Mouse (Mus musculus) intestine, embryonic 16.5 days (tissue): Measurements from ENCODE around the gene Bod1l. TPM values are rescaled to one million over a fixed set of nuclear protein-coding genes. Genes with fewer than 3 reads are reported as not detected.

Experiments
- ATAC-seq: fragments of 200-750 bp; cut with Nextera tagmentation; 2 replicates; pipeline ENCODE4 v1.8.0; 2017; ENCODE audit warnings: moderate TSS enrichment, moderate library complexity
- H3K27ac ChIP-seq: fragments of 300-500 bp; sonication (generic); 2 replicates; pipeline ENCODE4 v1.5.1; 2014; ENCODE audit warnings: mild to moderate bottlenecking, low read length
- H3K27me3 ChIP-seq: fragments of 300-500 bp; sonication (generic); replicated peaks from 2 replicates; pipeline ENCODE4 v1.6.1; 2014; ENCODE audit warnings: low read length, control low read depth, mixed read lengths; ENCODE audit not compliant: control insufficient read depth, insufficient read depth
- H3K36me3 ChIP-seq: fragments of 300-500 bp; sonication (generic); 2 replicates; pipeline ENCODE4 v1.6.1; 2014; ENCODE audit warnings: low read length, control low read depth; ENCODE audit not compliant: control insufficient read depth, insufficient read depth
- H3K4me1 ChIP-seq: fragments of 300-500 bp; sonication (generic); 2 replicates; pipeline ENCODE4 v1.6.1; 2014; ENCODE audit warnings: low read length, control low read depth, mixed read lengths; ENCODE audit not compliant: control insufficient read depth, insufficient read depth
- H3K4me2 ChIP-seq: fragments of 300-500 bp; sonication (generic); 2 replicates; pipeline ENCODE4 v1.6.1; 2014; ENCODE audit warnings: low read depth, low read length, control low read depth
- H3K4me3 ChIP-seq: fragments of 300-500 bp; sonication (generic); 2 replicates; pipeline ENCODE4 v1.5.1; 2014; ENCODE audit warnings: mild to moderate bottlenecking, low read length
- H3K9ac ChIP-seq: fragments of 300-500 bp; sonication (generic); 2 replicates; pipeline ENCODE4 v1.6.1; 2014; ENCODE audit warnings: low read depth, low read length
- H3K9me3 ChIP-seq: fragments of 300-500 bp; sonication (generic); 2 replicates; pipeline ENCODE4 v1.6.1; 2016; ENCODE audit warnings: low read length, control low read depth; ENCODE audit not compliant: control insufficient read depth
- WGBS: fragments of 180-500 bp; shearing (Covaris S2); extraction: QIAGEN DNeasy Blood & Tissue Kit; methylation state at CpG from one replicate; pipeline ENCODE4 v1.1.7; 2014; 5-methylcytosine and 5-hydroxymethylcytosine counted together
- polyA plus RNA-seq: library from polyadenylated mRNA; unstranded; fragments of >200 nt; fragmentation: Nextera tagmentation; extraction: Ambion mirVana; gene quantifications from 2 replicates; pipeline ENCODE4 v1.2.1, GENCODE M21; 2015

The Bod1l gene
- polyA plus RNA-seq, 1 experiment from 2014 or later = 8.3 TPM

DNA sequence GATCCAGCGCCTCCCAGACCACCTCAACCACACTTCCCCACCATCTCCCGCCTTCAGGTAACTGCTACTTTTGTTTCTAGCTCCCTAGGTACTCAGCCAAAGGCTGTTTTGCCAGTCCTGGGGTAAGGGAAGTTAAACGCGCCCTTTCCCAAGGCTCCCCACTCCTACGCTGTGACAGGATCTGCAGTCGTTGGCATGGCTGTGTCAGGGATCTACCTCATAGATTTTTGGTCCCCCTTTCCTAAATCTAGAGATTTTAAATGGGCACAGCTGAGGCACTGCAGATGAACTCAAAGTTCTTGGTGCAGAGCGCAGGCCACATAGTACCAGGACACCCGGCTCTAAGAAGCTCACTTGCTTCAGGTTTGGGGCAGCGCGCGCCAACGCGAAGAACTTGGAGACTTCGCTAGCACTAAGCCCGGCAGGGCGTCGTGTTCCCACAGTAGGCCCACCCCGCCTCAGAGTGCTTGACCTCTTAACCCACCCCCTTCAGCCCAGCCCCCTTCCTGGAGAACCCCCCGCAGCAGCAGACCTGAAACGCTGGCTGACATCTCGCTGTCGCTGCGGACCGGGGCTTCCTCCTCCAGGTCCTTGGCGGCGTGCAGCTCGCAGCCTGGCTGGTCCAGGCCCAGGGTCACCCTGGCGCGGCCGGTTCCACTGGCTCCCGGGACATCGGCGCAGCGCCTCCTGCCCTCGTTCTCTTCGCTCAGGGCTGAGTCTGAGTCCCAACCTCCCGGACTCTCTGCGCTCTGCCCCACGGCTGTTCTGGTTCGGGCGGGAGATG lies 81.0 kb downstream of the Bod1l start:
- H3K4me3 ChIP-seq = peak overlapping the region; percentile 55
- peaks cover 68% of the 10 kb centered on the region for H3K27me3 ChIP-seq
- peaks cover 13% of the 10 kb centered on the region; the same call in 1 of the 2 replicates for H3K4me1 ChIP-seq
- no peaks in the 10 kb centered on the region for H3K36me3 ChIP-seq
- H3K4me2 ChIP-seq = peak overlapping the region; percentile 71
- no peaks in the 10 kb centered on the region for H3K9me3 ChIP-seq
- H3K9ac ChIP-seq = peak overlapping the region; percentile 68
- WGBS = 3% methylated on average over 41 of the region's 41 CpGs
- ATAC-seq = peak; percentile 36
- peak overlapping the region; percentile 61 for H3K27ac ChIP-seq

DNA sequence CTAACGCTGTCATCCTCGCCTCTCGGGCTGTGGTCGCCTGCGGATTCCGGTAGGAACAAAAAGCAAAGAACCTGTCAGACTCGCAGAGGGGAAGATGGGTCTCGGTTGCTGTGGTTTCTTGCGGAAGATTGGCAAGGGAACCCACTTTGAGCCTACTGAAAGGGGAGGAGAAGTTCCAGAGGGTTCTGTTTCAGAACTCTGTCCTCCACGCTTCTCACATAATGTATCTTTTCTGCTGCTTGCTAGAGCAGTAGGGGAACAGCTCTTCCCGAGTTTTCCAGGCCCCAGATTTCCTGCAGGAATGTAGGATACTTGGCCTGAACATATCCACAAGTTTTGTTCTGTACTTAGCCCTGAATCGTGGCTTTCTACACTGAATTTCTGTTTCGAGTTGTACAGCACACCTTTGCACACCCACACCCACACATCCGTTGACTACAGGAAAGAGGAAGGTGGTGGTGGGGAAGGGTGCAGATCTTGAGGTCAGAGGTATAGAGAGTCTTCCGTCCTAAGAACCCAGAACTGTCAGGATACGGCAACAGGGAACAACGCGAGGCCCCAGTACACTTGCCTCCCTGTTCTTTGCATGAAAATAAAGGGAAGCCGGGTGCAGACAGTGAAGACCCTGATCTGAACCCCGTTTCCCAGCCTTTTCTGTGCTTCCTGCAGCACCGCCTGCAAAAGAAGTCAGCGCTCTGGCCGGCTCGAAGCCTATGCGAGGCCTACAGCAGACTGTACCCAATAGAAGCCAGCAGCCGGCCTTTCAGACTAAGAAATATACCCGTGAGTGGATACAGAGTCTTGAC lies 81.8 kb downstream of the Bod1l start:
- Histone ChIP-seq H3K36me3 (no peaks in the 10 kb centered on the region), H3K9ac (peak overlapping the region; percentile 68), H3K27me3 (peaks cover 75% of the 10 kb centered on the region), H3K9me3 (no peaks in the 10 kb centered on the region), H3K4me3 (peak overlapping the region; percentile 55), H3K27ac (no peak overlapping the region), H3K4me1 (peaks cover 13% of the 10 kb centered on the region; the same call in 1 of the 2 replicates), H3K4me2 (peak overlapping the region; percentile 71)
- ATAC-seq = no peak
- WGBS = 11% methylated on average over 27 of the region's 27 CpGs

DNA sequence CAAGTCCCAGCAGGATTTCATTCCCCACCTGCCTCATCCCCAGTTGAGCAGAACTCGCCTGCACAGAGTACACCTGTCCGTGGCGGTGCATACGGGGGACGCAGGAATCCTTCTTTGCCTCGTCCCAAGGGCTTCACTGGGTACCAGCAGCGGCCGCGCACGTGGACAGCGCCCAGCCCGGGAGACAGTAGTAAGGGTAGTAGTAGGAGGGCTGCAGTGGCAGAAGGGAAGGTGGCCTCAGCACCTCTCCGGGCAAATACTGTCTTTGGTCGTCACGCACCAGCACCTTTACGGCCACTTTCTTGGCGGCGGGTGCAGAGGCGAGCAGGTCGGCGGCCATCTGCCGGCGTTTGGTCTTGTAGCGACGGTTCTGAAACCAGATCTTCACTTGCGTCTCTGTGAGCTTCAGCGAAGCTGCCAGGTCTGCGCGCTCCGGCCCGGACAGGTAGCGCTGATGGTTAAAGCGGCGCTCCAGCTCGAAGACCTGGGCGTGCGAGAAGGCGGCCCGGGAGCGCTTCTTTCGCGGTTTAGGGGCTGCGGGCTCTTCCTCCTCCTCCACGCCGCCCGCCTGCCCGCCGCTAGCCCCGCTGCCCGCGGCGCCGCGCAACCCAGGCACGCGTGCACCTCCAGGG lies 82.5 kb downstream of the Bod1l start:
- Histone ChIP-seq H3K27ac (no peak overlapping the region), H3K4me2 (peak overlapping the region; percentile 71), H3K36me3 (no peaks in the 10 kb centered on the region), H3K27me3 (peaks cover 74% of the 10 kb centered on the region), H3K9ac (peak overlapping the region; percentile 68), H3K4me1 (peaks cover 13% of the 10 kb centered on the region; the same call in 1 of the 2 replicates), H3K9me3 (no peaks in the 10 kb centered on the region), H3K4me3 (peak overlapping the region; percentile 55)
- 5% methylated on average over 56 of the region's 56 CpGs for WGBS
- ATAC-seq = no peak

DNA sequence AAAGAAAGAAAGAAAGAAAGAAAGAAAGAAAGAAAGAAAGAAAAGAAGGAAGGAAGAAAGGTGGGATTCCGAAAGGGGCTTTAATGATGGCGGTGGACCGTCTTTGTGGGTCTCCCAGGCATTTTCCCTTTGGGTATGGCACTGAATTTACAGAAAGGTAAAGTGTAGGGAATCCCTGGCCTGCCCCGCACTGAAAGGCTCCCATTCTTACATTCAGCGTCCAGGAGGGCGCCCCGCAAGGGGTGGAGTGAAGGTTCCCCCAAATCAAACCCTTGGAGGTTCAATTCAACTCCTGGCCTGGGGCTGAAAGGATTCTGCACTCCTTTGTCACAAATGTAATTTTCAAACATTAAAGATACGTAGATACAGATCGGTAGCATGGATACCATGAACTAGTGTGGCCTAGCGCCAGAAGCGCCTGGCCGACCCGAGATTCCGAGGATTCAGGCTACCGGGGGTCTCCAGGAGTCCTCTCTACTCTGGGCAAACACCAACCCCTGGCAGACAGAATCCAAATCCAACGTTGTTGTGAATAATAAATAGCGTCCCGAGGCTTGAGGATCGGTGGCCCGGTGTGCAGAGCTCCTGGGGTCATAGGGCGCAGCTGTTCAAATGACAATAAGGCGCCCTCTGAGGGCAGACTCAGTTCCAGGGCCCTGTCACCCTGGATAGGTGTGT lies 83.1 kb downstream of the Bod1l start:
- peak overlapping the region; percentile 71; the same call in 1 of the 2 replicates for H3K4me2 ChIP-seq
- H3K9me3 ChIP-seq = no peaks in the 10 kb centered on the region
- no peaks in the 10 kb centered on the region for H3K36me3 ChIP-seq
- peaks cover 70% of the 10 kb centered on the region for H3K27me3 ChIP-seq
- H3K9ac ChIP-seq = no peak overlapping the region
- 19% methylated on average over 22 of the region's 22 CpGs for WGBS
- peak overlapping the region; percentile 55; the same call in 1 of the 2 replicates for H3K4me3 ChIP-seq
- no peak for ATAC-seq
- peaks cover 13% of the 10 kb centered on the region; the same call in 1 of the 2 replicates for H3K4me1 ChIP-seq
- no peak overlapping the region for H3K27ac ChIP-seq

DNA sequence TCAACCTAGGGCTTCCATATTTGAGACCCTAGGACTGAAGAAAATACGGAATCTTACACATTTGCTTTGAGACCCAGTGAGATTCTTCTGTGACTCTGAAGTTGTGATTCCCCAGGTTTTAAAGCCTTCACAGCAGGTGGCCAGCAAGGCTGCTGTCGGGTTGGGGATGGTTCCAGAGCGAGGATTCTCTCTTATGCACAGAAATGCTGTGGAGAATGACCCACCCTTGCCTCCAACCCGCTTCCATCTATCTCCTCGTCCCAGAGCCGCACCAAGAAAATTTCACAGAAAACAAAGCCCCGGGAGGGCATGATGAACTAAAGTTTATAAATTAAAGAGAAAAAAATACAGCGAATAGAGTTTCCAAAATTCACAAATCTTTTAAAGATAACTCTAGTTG lies 84.0 kb downstream of the Bod1l start:
- ATAC-seq = no peak
- Histone ChIP-seq H3K4me1 (peaks cover 13% of the 10 kb centered on the region; the same call in 1 of the 2 replicates), H3K4me3 (no peak overlapping the region), H3K27ac (no peak overlapping the region), H3K4me2 (no peak overlapping the region), H3K9ac (no peak overlapping the region), H3K36me3 (no peaks in the 10 kb centered on the region), H3K27me3 (peaks cover 70% of the 10 kb centered on the region), H3K9me3 (no peaks in the 10 kb centered on the region)
- WGBS = 39% methylated on average over 8 of the region's 8 CpGs

DNA sequence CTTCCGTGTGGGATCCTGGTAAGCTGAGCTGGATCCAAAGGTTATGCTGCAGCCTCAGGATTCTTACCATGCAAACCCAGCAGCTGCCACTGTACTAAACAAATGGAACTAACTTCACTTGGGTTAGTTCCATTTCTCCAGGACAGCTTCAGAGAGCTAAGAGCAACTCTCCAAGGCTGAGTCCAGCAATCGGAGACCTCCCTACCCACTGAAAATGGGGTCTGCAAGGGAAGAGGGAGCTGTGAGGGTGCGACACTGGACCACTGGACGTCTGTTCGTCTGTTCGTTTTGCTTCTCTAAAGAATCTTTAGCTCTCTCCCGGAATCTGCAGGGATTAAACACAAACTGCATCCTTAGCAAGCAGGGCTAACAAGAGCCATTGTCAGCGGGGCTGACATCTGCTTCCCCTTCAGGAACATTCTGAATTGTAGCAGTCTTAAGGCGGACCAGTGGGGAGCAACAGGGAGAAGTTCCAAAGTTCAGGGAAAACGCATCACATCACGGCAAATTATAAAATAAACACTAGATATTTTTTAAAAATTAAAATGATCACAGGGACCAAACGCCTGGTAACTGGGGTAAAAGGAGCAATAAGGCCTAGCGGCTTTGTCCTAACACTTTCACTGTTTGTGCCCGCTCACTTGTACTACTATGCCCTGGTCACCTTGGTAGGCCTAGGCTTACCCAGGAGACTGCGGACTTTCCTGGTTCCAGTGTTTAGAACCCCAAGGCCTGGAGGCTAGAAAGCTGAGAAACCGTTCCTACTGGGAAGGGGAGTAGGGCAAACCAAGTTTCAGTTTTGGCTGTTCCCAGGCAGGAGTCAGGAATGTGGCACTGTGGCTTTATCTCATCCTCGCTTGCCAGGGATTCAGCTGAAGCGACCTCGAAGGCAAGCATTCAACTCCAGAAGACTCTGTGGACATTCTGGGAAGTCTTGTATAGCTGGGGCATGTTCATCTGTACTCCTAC lies 85.2 kb downstream of the Bod1l start:
- Histone ChIP-seq H3K4me3 (no peak overlapping the region), H3K36me3 (no peaks in the 10 kb centered on the region), H3K9me3 (no peaks in the 10 kb centered on the region), H3K27me3 (peaks cover 74% of the 10 kb centered on the region), H3K4me2 (no peak overlapping the region), H3K9ac (no peak overlapping the region), H3K27ac (no peak overlapping the region), H3K4me1 (peaks cover 14% of the 10 kb centered on the region)
- no peak for ATAC-seq
- WGBS = 32% methylated on average over 19 of the region's 19 CpGs

DNA sequence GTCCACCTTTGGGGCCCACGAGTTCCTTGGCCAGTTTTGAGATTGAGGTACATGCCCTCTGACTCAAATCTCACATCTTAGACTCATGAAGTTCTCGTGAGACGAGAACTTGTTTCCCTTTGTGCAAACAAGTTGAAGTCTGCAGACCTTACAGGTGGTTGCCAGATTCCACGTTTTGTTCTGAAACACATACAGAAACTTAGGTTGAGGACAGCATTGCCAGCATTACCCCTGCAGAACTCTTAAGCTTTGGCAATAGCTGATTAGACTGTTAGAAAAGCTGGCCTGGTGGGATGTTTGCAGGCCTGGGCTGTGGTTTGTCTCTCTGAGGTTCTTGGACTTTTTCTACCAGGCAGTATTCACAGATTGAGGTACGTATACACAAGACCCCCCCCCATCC lies 86.8 kb downstream of the Bod1l start:
- no peak overlapping the region for H3K4me3 ChIP-seq
- H3K27me3 ChIP-seq = peaks cover 69% of the 10 kb centered on the region
- WGBS = 37% methylated on average over 5 of the region's 5 CpGs
- H3K4me2 ChIP-seq = no peak overlapping the region
- peaks cover 13% of the 10 kb centered on the region for H3K4me1 ChIP-seq
- no peak overlapping the region for H3K9ac ChIP-seq
- H3K36me3 ChIP-seq = no peaks in the 10 kb centered on the region
- no peak overlapping the region for H3K27ac ChIP-seq
- no peaks in the 10 kb centered on the region for H3K9me3 ChIP-seq
- no peak for ATAC-seq

DNA sequence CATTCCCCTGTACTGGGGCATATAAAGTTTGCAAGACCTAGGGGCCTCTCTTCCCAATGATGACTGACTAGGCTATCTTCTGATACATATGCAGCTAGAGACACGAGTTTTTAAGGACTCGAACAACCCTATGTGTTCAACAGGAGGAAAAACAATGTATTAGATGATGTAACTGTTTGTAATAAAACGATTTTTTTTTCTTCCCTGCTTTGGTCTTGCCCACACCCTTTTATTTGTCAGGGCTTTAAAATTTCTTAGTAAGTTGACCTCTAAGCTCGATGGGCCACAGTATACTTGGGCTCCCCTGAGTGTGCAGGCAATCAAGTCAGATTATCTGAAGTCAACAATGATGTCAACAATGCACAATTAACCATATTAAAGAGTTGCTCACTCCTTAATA lies 87.7 kb downstream of the Bod1l start:
- no peaks in the 10 kb centered on the region for H3K9me3 ChIP-seq
- no peak overlapping the region for H3K9ac ChIP-seq
- no peak overlapping the region for H3K4me2 ChIP-seq
- no peak overlapping the region for H3K27ac ChIP-seq
- H3K36me3 ChIP-seq = no peaks in the 10 kb centered on the region
- H3K27me3 ChIP-seq = peaks cover 66% of the 10 kb centered on the region
- H3K4me1 ChIP-seq = peaks cover 7% of the 10 kb centered on the region
- H3K4me3 ChIP-seq = no peak overlapping the region
- no peak for ATAC-seq
- 25% methylated on average over 4 of the region's 4 CpGs for WGBS
